Mouse (Mus musculus): Measurements from ENCODE around the gene Rab19. TPM values are rescaled to one million over a fixed set of nuclear protein-coding genes. Genes with fewer than 3 reads are reported as not detected.
"Not testable (repeated sequence)": the region's sequence is repeated elsewhere in the genome, so short reads cannot be mapped to it uniquely, and the experiment has no call there.

The Rab19 gene
- polyA plus RNA-seq, 1 experiment from 2014 or later: 0.58 TPM

GRCm38 (mm10) chr6:39403136-39403535 is 22.2 kb downstream of the Rab19 start:
- Histone ChIP-seq H3K27ac (replicated peaks in 1 of 2; ENCODE audit: control insufficient read depth in 1 of 2, insufficient read depth in 1 of 2, low read depth in 2 of 2, low read length in 2 of 2) (no peak overlapping the region), H3K4me1 (ENCODE audit: control insufficient read depth in 2 of 2, insufficient read depth in 2 of 2, low read length in 2 of 2) (no peaks in the 10 kb centered on the region), H3K36me3 (ENCODE audit: control insufficient read depth, insufficient read depth, low read length) (peaks cover 48% of the 10 kb centered on the region), H3K4me3 (ENCODE audit: control insufficient read depth in 1 of 2, insufficient read depth in 1 of 2, low read depth in 1 of 2, low read length in 2 of 2) (no peak overlapping the region), H3K27me3 (ENCODE audit: control insufficient read depth, insufficient read depth, low read length) (no peaks in the 10 kb centered on the region), H3K9ac (ENCODE audit: low read length) (no peak overlapping the region), H3K4me2 (ENCODE audit: low read length) (no peak overlapping the region), H3K9me3 (ENCODE audit: control insufficient read depth, low read length) (no peaks in the 10 kb centered on the region)
- no peak for ATAC-seq (ENCODE audit: insufficient number of reproducible peaks, insufficient read depth, low FRiP score, low read depth)
- WGBS: 84% methylated on average over 2 of the region's 2 CpGs

- Histone ChIP-seq H3K4me1 (ENCODE audit: control insufficient read depth in 2 of 2, insufficient read depth in 2 of 2, low read length in 2 of 2) (no peaks in the 10 kb centered on the region), H3K27me3 (ENCODE audit: control insufficient read depth, insufficient read depth, low read length) (no peaks in the 10 kb centered on the region), H3K9ac (ENCODE audit: low read length) (no peak overlapping the region), H3K4me2 (ENCODE audit: low read length) (no peak overlapping the region), H3K9me3 (ENCODE audit: control insufficient read depth, low read length) (no peaks in the 10 kb centered on the region), H3K27ac (replicated peaks in 1 of 2; ENCODE audit: control insufficient read depth in 1 of 2, insufficient read depth in 1 of 2, low read depth in 2 of 2, low read length in 2 of 2) (no peak overlapping the region), H3K36me3 (ENCODE audit: control insufficient read depth, insufficient read depth, low read length) (peaks cover 27% of the 10 kb centered on the region), H3K4me3 (ENCODE audit: control insufficient read depth in 1 of 2, insufficient read depth in 1 of 2, low read depth in 1 of 2, low read length in 2 of 2) (no peak overlapping the region)
- no peak for ATAC-seq (ENCODE audit: insufficient number of reproducible peaks, insufficient read depth, low FRiP score, low read depth)
- 74% methylated on average over 5 of the region's 5 CpGs for WGBS
These were observed 25.5 kb downstream of the Rab19 start for GRCm38 (mm10) chr6:39406480-39406879.

- WGBS: 79% methylated on average over 1 of the region's 1 CpGs
- Histone ChIP-seq H3K4me2 (ENCODE audit: low read length) (no peak overlapping the region), H3K27me3 (ENCODE audit: control insufficient read depth, insufficient read depth, low read length) (0 out of 2 replicates have a peak, but pooled peaks cover 5% of the 10 kb centered on the region), H3K9me3 (ENCODE audit: control insufficient read depth, low read length) (no peaks in the 10 kb centered on the region), H3K36me3 (ENCODE audit: control insufficient read depth, insufficient read depth, low read length) (peaks cover 3% of the 10 kb centered on the region; the same call in 1 of the 2 replicates), H3K4me3 (ENCODE audit: control insufficient read depth in 1 of 2, insufficient read depth in 1 of 2, low read depth in 1 of 2, low read length in 2 of 2) (no peak overlapping the region), H3K9ac (ENCODE audit: low read length) (no peak overlapping the region), H3K27ac (replicated peaks in 1 of 2; ENCODE audit: control insufficient read depth in 1 of 2, insufficient read depth in 1 of 2, low read depth in 2 of 2, low read length in 2 of 2) (no peak overlapping the region), H3K4me1 (ENCODE audit: control insufficient read depth in 2 of 2, insufficient read depth in 2 of 2, low read length in 2 of 2) (peaks cover 1 to 6% of the 10 kb centered on the region in 2 experiments; a peak in 1 of 4 replicates)
- no peak for ATAC-seq (ENCODE audit: insufficient number of reproducible peaks, insufficient read depth, low FRiP score, low read depth)
These were observed 33.1 kb downstream of the Rab19 start for GRCm38 (mm10) chr6:39414106-39414505.

- no peak overlapping the region for H3K4me2 ChIP-seq (ENCODE audit: low read length)
- no peak for ATAC-seq (ENCODE audit: insufficient number of reproducible peaks, insufficient read depth, low FRiP score, low read depth)
- H3K4me1 ChIP-seq (ENCODE audit: control insufficient read depth in 2 of 2, insufficient read depth in 2 of 2, low read length in 2 of 2): peaks cover 2 to 9% of the 10 kb centered on the region in 2 experiments; a peak in 2 of 4 replicates
These were observed 34.8 kb downstream of the Rab19 start for GRCm38 (mm10) chr6:39415762-39416161.

GRCm38 (mm10) chr6:39416654-39417053 is 35.7 kb downstream of the Rab19 start:
- not testable (repeated sequence) for H3K4me2 ChIP-seq (ENCODE audit: low read length); H3K27ac ChIP-seq (replicated peaks in 1 of 2; ENCODE audit: control insufficient read depth in 1 of 2, insufficient read depth in 1 of 2, low read depth in 2 of 2, low read length in 2 of 2); H3K4me1 ChIP-seq (ENCODE audit: control insufficient read depth in 2 of 2, insufficient read depth in 2 of 2, low read length in 2 of 2); H3K27me3 ChIP-seq (ENCODE audit: control insufficient read depth, insufficient read depth, low read length); H3K4me3 ChIP-seq (ENCODE audit: control insufficient read depth in 1 of 2, insufficient read depth in 1 of 2, low read depth in 1 of 2, low read length in 2 of 2); H3K9me3 ChIP-seq (ENCODE audit: control insufficient read depth, low read length); ATAC-seq (ENCODE audit: insufficient number of reproducible peaks, insufficient read depth, low FRiP score, low read depth); H3K9ac ChIP-seq (ENCODE audit: low read length); H3K36me3 ChIP-seq (ENCODE audit: control insufficient read depth, insufficient read depth, low read length)

More at GRCm38 (mm10) chr6:39415762-39416161, 34.8 kb downstream of the Rab19 start:
- Histone ChIP-seq H3K9ac (ENCODE audit: low read length) (no peak overlapping the region), H3K27me3 (ENCODE audit: control insufficient read depth, insufficient read depth, low read length) (0 out of 2 replicates have a peak, but pooled peaks cover 5% of the 10 kb centered on the region), H3K4me3 (ENCODE audit: control insufficient read depth in 1 of 2, insufficient read depth in 1 of 2, low read depth in 1 of 2, low read length in 2 of 2) (no peak overlapping the region), H3K36me3 (ENCODE audit: control insufficient read depth, insufficient read depth, low read length) (no peaks in the 10 kb centered on the region), H3K9me3 (ENCODE audit: control insufficient read depth, low read length) (no peaks in the 10 kb centered on the region), H3K27ac (replicated peaks in 1 of 2; ENCODE audit: control insufficient read depth in 1 of 2, insufficient read depth in 1 of 2, low read depth in 2 of 2, low read length in 2 of 2) (no peak overlapping the region)
- 52% methylated on average over 3 of the region's 5 CpGs for WGBS

DNA sequence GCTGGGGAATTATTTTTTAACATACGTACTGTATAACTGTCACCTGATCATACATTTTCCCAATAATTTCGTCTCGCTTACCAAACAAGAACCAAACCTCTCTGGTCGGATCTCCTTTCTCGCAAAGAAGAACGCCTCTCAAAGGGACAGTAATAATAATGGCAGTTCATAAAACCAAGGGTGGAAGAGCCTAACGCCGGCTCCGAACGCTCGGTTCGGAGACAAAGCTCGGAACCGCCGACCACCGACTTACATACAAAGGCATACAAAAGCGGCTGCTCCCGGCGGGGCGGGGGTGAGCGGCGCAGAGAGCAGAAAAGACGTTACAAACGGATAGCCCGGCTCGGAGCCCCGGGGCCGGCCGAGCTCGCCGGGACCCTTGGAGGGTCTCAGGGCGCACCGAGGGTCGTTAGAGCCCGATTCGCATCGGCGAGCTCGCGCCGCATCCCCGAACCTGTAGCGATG is 38.4 kb downstream of the Rab19 start:
- no peaks in the 10 kb centered on the region for H3K36me3 ChIP-seq (ENCODE audit: control insufficient read depth, insufficient read depth, low read length)
- H3K9me3 ChIP-seq (ENCODE audit: control insufficient read depth, low read length): no peaks in the 10 kb centered on the region
- peaks cover 2 to 9% of the 10 kb centered on the region in 2 experiments; a peak in 2 of 4 replicates for H3K4me1 ChIP-seq (ENCODE audit: control insufficient read depth in 2 of 2, insufficient read depth in 2 of 2, low read length in 2 of 2)
- peak overlapping the region; percentile 81 for H3K4me2 ChIP-seq (ENCODE audit: low read length)
- 0 out of 2 replicates have a peak, but pooled peaks have one; percentile 1 for ATAC-seq (ENCODE audit: insufficient number of reproducible peaks, insufficient read depth, low FRiP score, low read depth)
- H3K4me3 ChIP-seq (ENCODE audit: control insufficient read depth in 1 of 2, insufficient read depth in 1 of 2, low read depth in 1 of 2, low read length in 2 of 2): peak overlapping the region; percentile 65 to 78
- peak overlapping the region in 1 of 2 experiments; percentile 35; a peak in 1 of 4 replicates for H3K27ac ChIP-seq (replicated peaks in 1 of 2; ENCODE audit: control insufficient read depth in 1 of 2, insufficient read depth in 1 of 2, low read depth in 2 of 2, low read length in 2 of 2)
- under 1% methylated on average over 39 of the region's 43 CpGs for WGBS
- peak overlapping the region; percentile 78 for H3K9ac ChIP-seq (ENCODE audit: low read length)
- peaks cover 5% of the 10 kb centered on the region; the same call in 1 of the 2 replicates for H3K27me3 ChIP-seq (ENCODE audit: control insufficient read depth, insufficient read depth, low read length)

GRCm38 (mm10) chr6:39419851-39420721 is 39.1 kb downstream of the Rab19 start, which contains the start of gene Mkrn1:
Gene Mkrn1 (minus strand): TSS chr6:39420462.
- H3K4me1 ChIP-seq (ENCODE audit: control insufficient read depth in 2 of 2, insufficient read depth in 2 of 2, low read length in 2 of 2): peaks cover 2 to 5% of the 10 kb centered on the region in 2 experiments; a peak in 2 of 4 replicates
- no peaks in the 10 kb centered on the region for H3K9me3 ChIP-seq (ENCODE audit: control insufficient read depth, low read length)
- no peaks in the 10 kb centered on the region for H3K36me3 ChIP-seq (ENCODE audit: control insufficient read depth, insufficient read depth, low read length)
- peak within 1 kb of the TSS; percentile 65 to 78 for H3K4me3 ChIP-seq (ENCODE audit: control insufficient read depth in 1 of 2, insufficient read depth in 1 of 2, low read depth in 1 of 2, low read length in 2 of 2)
- peak; percentile 84 for ATAC-seq (ENCODE audit: insufficient number of reproducible peaks, insufficient read depth, low FRiP score, low read depth)
- peak within 1 kb of the TSS in 1 of 2 experiments; percentile 35; a peak in 1 of 4 replicates for H3K27ac ChIP-seq (replicated peaks in 1 of 2; ENCODE audit: control insufficient read depth in 1 of 2, insufficient read depth in 1 of 2, low read depth in 2 of 2, low read length in 2 of 2)
- peak within 1 kb of the TSS; percentile 78 for H3K9ac ChIP-seq (ENCODE audit: low read length)
- peak within 1 kb of the TSS; percentile 81 for H3K4me2 ChIP-seq (ENCODE audit: low read length)
- WGBS: under 1% methylated on average over 45 of the region's 82 CpGs
- peaks cover 5% of the 10 kb centered on the region; the same call in 1 of the 2 replicates for H3K27me3 ChIP-seq (ENCODE audit: control insufficient read depth, insufficient read depth, low read length)
